Mouse (Mus musculus): ENCODE data around the gene Dnajc16. TPM values are rescaled to one million over a fixed set of nuclear protein-coding genes. Genes with fewer than 3 reads are reported as not detected.
A peak's percentile ranks its signal among the peaks of the same experiment; 100 is the strongest.

Dnajc16 gene
- polyA plus RNA-seq, 1 experiment = 0.14 TPM

GRCm38 (mm10) chr4:141792554-141793281 is 2.0 kb upstream of the Dnajc16 start:
- Histone ChIP-seq H3K27me3 (ENCODE audit: control insufficient read depth) (no peaks in the 10 kb centered on the region), H3K9me3 (ENCODE audit: control insufficient read depth, low read length) (no peaks in the 10 kb centered on the region), H3K36me3 (ENCODE audit: control insufficient read depth) (peaks cover 39% of the 10 kb centered on the region), H3K4me3 (replicated peaks) (peak overlapping the region; percentile 92), H3K4me1 (ENCODE audit: control insufficient read depth) (peaks cover 77% of the 10 kb centered on the region)
- TF ChIP-seq GATA1 (IDR thresholded peaks at IDR 0.05; ENCODE audit: low read length) (peak; percentile 76), TAL1 (IDR thresholded peaks at IDR 0.05; ENCODE audit: low read length) (no peak)

- Histone ChIP-seq H3K36me3 (ENCODE audit: control insufficient read depth) (peaks cover 39% of the 10 kb centered on the region), H3K9me3 (ENCODE audit: control insufficient read depth, low read length) (no peaks in the 10 kb centered on the region), H3K4me3 (replicated peaks) (no peak overlapping the region), H3K4me1 (ENCODE audit: control insufficient read depth) (peaks cover 73% of the 10 kb centered on the region), H3K27me3 (ENCODE audit: control insufficient read depth) (no peaks in the 10 kb centered on the region)
- TF ChIP-seq GATA1 (IDR thresholded peaks at IDR 0.05; ENCODE audit: low read length) (no peak), TAL1 (IDR thresholded peaks at IDR 0.05; ENCODE audit: low read length) (no peak)
Observed at GRCm38 (mm10) chr4:141791951-141792350, 1.2 kb upstream of the Dnajc16 start.

- Histone ChIP-seq H3K36me3 (ENCODE audit: control insufficient read depth) (peaks cover 39% of the 10 kb centered on the region), H3K27me3 (ENCODE audit: control insufficient read depth) (no peaks in the 10 kb centered on the region), H3K4me3 (replicated peaks) (peak overlapping the region; percentile 76), H3K4me1 (ENCODE audit: control insufficient read depth) (peaks cover 73% of the 10 kb centered on the region), H3K9me3 (ENCODE audit: control insufficient read depth, low read length) (no peaks in the 10 kb centered on the region)
- TF ChIP-seq GATA1 (IDR thresholded peaks at IDR 0.05; ENCODE audit: low read length) (no peak), TAL1 (IDR thresholded peaks at IDR 0.05; ENCODE audit: low read length) (no peak)
Observed at GRCm38 (mm10) chr4:141791486-141791885, 755 bp upstream of the Dnajc16 start.

- Histone ChIP-seq H3K4me3 (replicated peaks) (peak overlapping the region; percentile 76), H3K4me1 (ENCODE audit: control insufficient read depth) (peaks cover 58% of the 10 kb centered on the region), H3K36me3 (ENCODE audit: control insufficient read depth) (peaks cover 41% of the 10 kb centered on the region), H3K27me3 (ENCODE audit: control insufficient read depth) (no peaks in the 10 kb centered on the region), H3K9me3 (ENCODE audit: control insufficient read depth, low read length) (no peaks in the 10 kb centered on the region)
- TF ChIP-seq GATA1 (IDR thresholded peaks at IDR 0.05; ENCODE audit: low read length) = no peak
- no peak for TF ChIP-seq TAL1 (IDR thresholded peaks at IDR 0.05; ENCODE audit: low read length)
Observed at GRCm38 (mm10) chr4:141789564-141790218, 1.0 kb downstream of the Dnajc16 start.

- Histone ChIP-seq H3K36me3 (ENCODE audit: control insufficient read depth) (peaks cover 63% of the 10 kb centered on the region), H3K4me3 (replicated peaks) (no peak overlapping the region), H3K9me3 (ENCODE audit: control insufficient read depth, low read length) (no peaks in the 10 kb centered on the region), H3K4me1 (ENCODE audit: control insufficient read depth) (peaks cover 42% of the 10 kb centered on the region), H3K27me3 (ENCODE audit: control insufficient read depth) (no peaks in the 10 kb centered on the region)
- TF ChIP-seq GATA1 (IDR thresholded peaks at IDR 0.05; ENCODE audit: low read length) (no peak), TAL1 (IDR thresholded peaks at IDR 0.05; ENCODE audit: low read length) (no peak)
Observed at GRCm38 (mm10) chr4:141787462-141787861, 3.3 kb downstream of the Dnajc16 start.

- H3K4me3 ChIP-seq (replicated peaks) = no peak overlapping the region
- no peaks in the 10 kb centered on the region for H3K27me3 ChIP-seq (ENCODE audit: control insufficient read depth)
- peaks cover 38% of the 10 kb centered on the region for H3K4me1 ChIP-seq (ENCODE audit: control insufficient read depth)
- peaks cover 67% of the 10 kb centered on the region for H3K36me3 ChIP-seq (ENCODE audit: control insufficient read depth)
- no peak for TF ChIP-seq TAL1 (IDR thresholded peaks at IDR 0.05; ENCODE audit: low read length)
- TF ChIP-seq GATA1 (IDR thresholded peaks at IDR 0.05; ENCODE audit: low read length) = no peak
- H3K9me3 ChIP-seq (ENCODE audit: control insufficient read depth, low read length) = no peaks in the 10 kb centered on the region
Observed at GRCm38 (mm10) chr4:141787046-141787445, 3.7 kb downstream of the Dnajc16 start.

- Histone ChIP-seq H3K9me3 (ENCODE audit: control insufficient read depth, low read length) (no peaks in the 10 kb centered on the region), H3K27me3 (ENCODE audit: control insufficient read depth) (no peaks in the 10 kb centered on the region), H3K4me3 (replicated peaks) (no peak overlapping the region), H3K36me3 (ENCODE audit: control insufficient read depth) (peaks cover 76% of the 10 kb centered on the region), H3K4me1 (ENCODE audit: control insufficient read depth) (peaks cover 29% of the 10 kb centered on the region)
- TF ChIP-seq GATA1 (IDR thresholded peaks at IDR 0.05; ENCODE audit: low read length) (no peak), TAL1 (IDR thresholded peaks at IDR 0.05; ENCODE audit: low read length) (no peak)
Observed at GRCm38 (mm10) chr4:141786141-141786540, 4.6 kb downstream of the Dnajc16 start.

- peaks cover 89% of the 10 kb centered on the region for H3K36me3 ChIP-seq (ENCODE audit: control insufficient read depth)
- H3K9me3 ChIP-seq (ENCODE audit: control insufficient read depth, low read length) = no peaks in the 10 kb centered on the region
- TF ChIP-seq GATA1 (IDR thresholded peaks at IDR 0.05; ENCODE audit: low read length) (no peak), TAL1 (IDR thresholded peaks at IDR 0.05; ENCODE audit: low read length) (no peak)
- H3K4me1 ChIP-seq (ENCODE audit: control insufficient read depth) = peaks cover 19% of the 10 kb centered on the region
- no peaks in the 10 kb centered on the region for H3K27me3 ChIP-seq (ENCODE audit: control insufficient read depth)
- H3K4me3 ChIP-seq (replicated peaks) = no peak overlapping the region
Observed at GRCm38 (mm10) chr4:141784835-141785234, 5.9 kb downstream of the Dnajc16 start.

- Histone ChIP-seq H3K9me3 (ENCODE audit: control insufficient read depth, low read length) (no peaks in the 10 kb centered on the region), H3K27me3 (ENCODE audit: control insufficient read depth) (no peaks in the 10 kb centered on the region), H3K4me3 (replicated peaks) (no peak overlapping the region), H3K36me3 (ENCODE audit: control insufficient read depth) (peaks cover 96% of the 10 kb centered on the region), H3K4me1 (ENCODE audit: control insufficient read depth) (peaks cover 13% of the 10 kb centered on the region)
- TF ChIP-seq GATA1 (IDR thresholded peaks at IDR 0.05; ENCODE audit: low read length) (no peak), TAL1 (IDR thresholded peaks at IDR 0.05; ENCODE audit: low read length) (no peak)
Observed at GRCm38 (mm10) chr4:141781201-141781985, 9.3 kb downstream of the Dnajc16 start.

Measured in erythroblast, embryonic 14.5 days (primary cell).